Mouse (Mus musculus) heart, embryonic 15.5 days (tissue): ENCODE measurements around the gene Irf4. TPM values are rescaled to one million over a fixed set of nuclear protein-coding genes. Genes with fewer than 3 reads are reported as not detected.

Experiments
- ATAC-seq: fragments of 200-750 bp; cut with Nextera tagmentation; replicated peaks from 2 replicates; pipeline ENCODE4 v1.8.0; 2017; ENCODE audit warnings: low read depth, moderate TSS enrichment; ENCODE audit not compliant: insufficient number of reproducible peaks, insufficient read depth, low FRiP score
- H3K27ac ChIP-seq: fragments of 300-500 bp; sonication (generic); 2 replicates; pipeline ENCODE4 v1.5.1; 2015; ENCODE audit warnings: mild to moderate bottlenecking, inconsistent platforms
- H3K27me3 ChIP-seq: fragments of 300-500 bp; sonication (generic); 2 replicates; pipeline ENCODE4 v1.6.1; 2015; ENCODE audit warnings: inconsistent platforms
- H3K36me3 ChIP-seq: fragments of 300-500 bp; sonication (generic); 2 replicates; pipeline ENCODE4 v1.6.1; 2015; ENCODE audit warnings: mild to moderate bottlenecking, inconsistent platforms
- H3K4me1 ChIP-seq: fragments of 300-500 bp; sonication (generic); replicated peaks from 2 replicates; pipeline ENCODE4 v1.6.1; 2015; ENCODE audit warnings: inconsistent platforms
- H3K4me2 ChIP-seq: fragments of 300-500 bp; sonication (generic); 2 replicates; pipeline ENCODE4 v1.6.1; 2015; ENCODE audit warnings: inconsistent platforms, mild to moderate bottlenecking, moderate library complexity
- H3K4me3 ChIP-seq: fragments of 300-500 bp; sonication (generic); 2 replicates; pipeline ENCODE4 v1.5.1; 2015; ENCODE audit warnings: mild to moderate bottlenecking, inconsistent platforms
- H3K9ac ChIP-seq: fragments of 300-500 bp; sonication (generic); 2 replicates; pipeline ENCODE4 v1.6.1; 2015; ENCODE audit warnings: mild to moderate bottlenecking, inconsistent platforms
- H3K9me3 ChIP-seq: fragments of 300-500 bp; sonication (generic); replicated peaks from 2 replicates; pipeline ENCODE4 v1.6.1; 2016; ENCODE audit warnings: inconsistent platforms
- WGBS: fragments of 180-500 bp; shearing (Covaris S2); methylation state at CpG from one replicate; pipeline ENCODE4 v1.1.7; 2015; ENCODE audit warnings: mixed read lengths; 5-methylcytosine and 5-hydroxymethylcytosine counted together
- polyA plus RNA-seq: library from polyadenylated mRNA; unstranded; fragments of >200 nt; fragmentation: Nextera tagmentation; extraction: Ambion mirVana; gene quantifications from 2 replicates; pipeline ENCODE4 v1.2.1, GENCODE M21; 2015

The Irf4 gene
- 0.08 and 0.13 TPM in 2 replicates for polyA plus RNA-seq

GRCm38 (mm10) chr13:30749021-30749556 lies at the start of gene Irf4:
Gene Irf4 (plus strand): TSS chr13:30749226.
- under 1% methylated on average over 21 of the region's 21 CpGs for WGBS
- no peaks in the 10 kb centered on the region for H3K9me3 ChIP-seq
- H3K36me3 ChIP-seq = no peaks in the 10 kb centered on the region
- peak within 1 kb of the TSS; percentile 46 for H3K4me3 ChIP-seq
- no peak within 1 kb of the TSS for H3K9ac ChIP-seq
- ATAC-seq = peak; percentile 67; the same call in 1 of the 2 replicates
- no peak within 1 kb of the TSS for H3K27ac ChIP-seq
- peaks cover 20% of the 10 kb centered on the region for H3K4me1 ChIP-seq
- H3K27me3 ChIP-seq = peaks cover 62% of the 10 kb centered on the region
- peak within 1 kb of the TSS; percentile 74 for H3K4me2 ChIP-seq

- no peak overlapping the region for H3K27ac ChIP-seq
- no peaks in the 10 kb centered on the region for H3K9me3 ChIP-seq
- no peak for ATAC-seq
- no peak overlapping the region for H3K4me3 ChIP-seq
- no peak overlapping the region for H3K4me2 ChIP-seq
- no peak overlapping the region for H3K9ac ChIP-seq
- H3K4me1 ChIP-seq = 0 out of 2 replicates have a peak, but pooled peaks cover 5% of the 10 kb centered on the region
- 88% methylated on average over 5 of the region's 5 CpGs for WGBS
- H3K27me3 ChIP-seq = no peaks in the 10 kb centered on the region
- H3K36me3 ChIP-seq = 0 out of 2 replicates have a peak, but pooled peaks cover 5% of the 10 kb centered on the region
These were observed 46.3 kb upstream of the Irf4 start for GRCm38 (mm10) chr13:30702695-30703094.

GRCm38 (mm10) chr13:30704246-30705095 lies 44.6 kb upstream of the Irf4 start:
- no peak overlapping the region for H3K4me3 ChIP-seq
- peaks cover 9% of the 10 kb centered on the region; the same call in 1 of the 2 replicates for H3K36me3 ChIP-seq
- WGBS = 82% methylated on average over 8 of the region's 8 CpGs
- no peak for ATAC-seq
- H3K4me1 ChIP-seq = 0 out of 2 replicates have a peak, but pooled peaks cover 5% of the 10 kb centered on the region
- no peaks in the 10 kb centered on the region for H3K27me3 ChIP-seq
- no peak overlapping the region for H3K27ac ChIP-seq
- H3K9ac ChIP-seq = no peak overlapping the region
- no peaks in the 10 kb centered on the region for H3K9me3 ChIP-seq
- H3K4me2 ChIP-seq = no peak overlapping the region

DNA sequence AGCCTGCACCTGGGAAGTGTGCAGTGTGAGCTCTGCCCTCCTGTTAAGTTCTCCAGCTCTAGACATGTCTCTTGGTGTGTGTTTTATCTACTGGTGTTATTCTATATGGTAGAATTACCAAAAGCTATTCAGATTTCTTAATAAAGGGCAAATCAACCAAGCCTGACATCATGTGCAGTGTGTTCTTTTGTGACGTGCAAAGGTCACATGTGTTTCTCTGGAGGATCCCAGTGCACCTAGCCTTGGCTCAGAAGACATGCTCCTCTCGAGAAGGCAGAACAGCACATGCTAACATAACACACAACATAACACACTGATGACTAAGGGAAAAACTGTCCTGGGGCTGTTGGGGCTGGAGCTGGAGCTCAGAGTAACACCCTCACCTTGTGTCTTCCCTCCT lies 38.0 kb upstream of the Irf4 start:
- Histone ChIP-seq H3K4me2 (no peak overlapping the region), H3K27ac (no peak overlapping the region), H3K9ac (no peak overlapping the region), H3K4me1 (no peaks in the 10 kb centered on the region), H3K36me3 (peaks cover 4% of the 10 kb centered on the region; the same call in 1 of the 2 replicates), H3K27me3 (no peaks in the 10 kb centered on the region), H3K4me3 (no peak overlapping the region), H3K9me3 (no peaks in the 10 kb centered on the region)
- no peak for ATAC-seq
- WGBS = 68% methylated on average over 2 of the region's 2 CpGs

- no peak for ATAC-seq
- H3K36me3 ChIP-seq = peaks cover 4% of the 10 kb centered on the region; the same call in 1 of the 2 replicates
- H3K27ac ChIP-seq = no peak overlapping the region
- H3K4me3 ChIP-seq = no peak overlapping the region
- no peak overlapping the region for H3K9ac ChIP-seq
- 93% methylated on average over 3 of the region's 3 CpGs for WGBS
- H3K4me1 ChIP-seq = no peaks in the 10 kb centered on the region
- no peaks in the 10 kb centered on the region for H3K9me3 ChIP-seq
- no peaks in the 10 kb centered on the region for H3K27me3 ChIP-seq
- no peak overlapping the region for H3K4me2 ChIP-seq
These were observed 37.3 kb upstream of the Irf4 start for GRCm38 (mm10) chr13:30711711-30712110.

DNA sequence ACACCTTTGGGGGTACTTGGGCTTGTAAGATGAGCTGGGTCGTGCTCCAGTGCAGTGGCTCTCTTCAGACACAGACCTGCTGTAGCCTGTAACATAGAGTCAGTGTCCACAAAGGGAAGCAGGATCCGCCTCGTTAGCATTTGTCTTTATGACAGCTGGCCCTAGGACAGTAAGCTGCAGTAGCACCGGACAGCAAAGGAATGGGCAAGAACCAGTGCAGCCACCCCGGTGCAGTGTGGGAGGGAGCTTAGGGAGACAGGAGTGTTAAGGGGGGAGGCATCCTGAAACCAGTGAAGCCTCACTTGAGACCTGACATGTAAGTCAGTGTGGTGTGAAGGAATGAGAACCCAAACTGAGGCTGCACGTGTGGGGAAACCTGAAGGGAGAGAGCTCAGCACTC lies 36.7 kb upstream of the Irf4 start:
- no peak; the same call in 1 of the 2 replicates for ATAC-seq
- no peak overlapping the region for H3K4me3 ChIP-seq
- no peak overlapping the region for H3K4me2 ChIP-seq
- H3K4me1 ChIP-seq = no peaks in the 10 kb centered on the region
- H3K9ac ChIP-seq = no peak overlapping the region
- H3K27ac ChIP-seq = no peak overlapping the region
- no peaks in the 10 kb centered on the region for H3K27me3 ChIP-seq
- 83% methylated on average over 6 of the region's 6 CpGs for WGBS
- H3K9me3 ChIP-seq = no peaks in the 10 kb centered on the region
- peaks cover 4% of the 10 kb centered on the region; the same call in 1 of the 2 replicates for H3K36me3 ChIP-seq

DNA sequence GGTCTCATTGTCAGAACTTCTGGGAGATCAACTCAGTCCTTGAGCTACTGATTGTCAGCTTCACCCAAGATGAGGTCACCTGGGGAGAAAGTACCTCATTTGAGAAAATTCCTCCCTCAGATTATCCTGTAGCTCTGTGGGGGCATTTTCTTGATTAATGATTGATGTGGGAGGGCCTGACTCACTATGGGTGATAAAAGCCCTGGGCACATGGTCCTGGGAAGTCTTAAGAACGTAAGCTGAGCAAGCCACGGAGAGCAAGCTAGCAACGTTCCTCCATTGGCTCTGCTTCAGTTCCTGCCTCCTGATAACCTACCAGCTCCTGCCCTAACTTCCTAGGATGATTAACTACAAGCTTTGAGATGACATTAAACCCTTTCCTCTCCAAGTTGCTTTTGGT lies 35.4 kb upstream of the Irf4 start:
- Histone ChIP-seq H3K9ac (no peak overlapping the region), H3K36me3 (peaks cover 3% of the 10 kb centered on the region; the same call in 1 of the 2 replicates), H3K4me1 (no peaks in the 10 kb centered on the region), H3K9me3 (no peaks in the 10 kb centered on the region), H3K4me2 (no peak overlapping the region), H3K27me3 (no peaks in the 10 kb centered on the region), H3K27ac (no peak overlapping the region), H3K4me3 (no peak overlapping the region)
- WGBS = 47% methylated on average over 3 of the region's 3 CpGs
- no peak for ATAC-seq

GRCm38 (mm10) chr13:30714552-30714951 lies 34.5 kb upstream of the Irf4 start:
- Histone ChIP-seq H3K27ac (no peak overlapping the region), H3K9me3 (no peaks in the 10 kb centered on the region), H3K9ac (no peak overlapping the region), H3K27me3 (no peaks in the 10 kb centered on the region), H3K4me1 (no peaks in the 10 kb centered on the region), H3K4me2 (no peak overlapping the region), H3K4me3 (no peak overlapping the region), H3K36me3 (no peaks in the 10 kb centered on the region)
- WGBS = 81% methylated on average over 6 of the region's 6 CpGs
- ATAC-seq = no peak

DNA sequence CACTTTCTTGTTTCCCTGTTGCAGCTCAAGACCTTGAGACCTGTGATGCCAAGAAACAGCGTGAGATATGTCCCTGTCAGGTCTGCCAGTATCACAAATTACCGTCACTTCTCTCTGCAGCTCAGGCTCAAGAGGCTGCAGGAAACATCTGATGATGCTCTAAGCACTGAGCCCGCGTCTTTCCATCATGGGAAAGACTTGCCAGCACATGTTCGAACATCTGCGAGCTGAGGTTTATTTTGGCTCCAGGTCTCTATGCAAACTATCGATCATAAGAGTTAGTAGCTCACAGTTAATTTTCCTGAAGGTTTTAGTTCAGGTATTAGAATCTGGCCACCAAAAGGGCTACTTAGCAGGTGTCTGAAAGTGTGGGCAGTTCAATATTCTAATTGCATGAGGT lies 34.0 kb upstream of the Irf4 start:
- no peaks in the 10 kb centered on the region for H3K4me1 ChIP-seq
- no peak overlapping the region for H3K27ac ChIP-seq
- no peak for ATAC-seq
- H3K4me2 ChIP-seq = no peak overlapping the region
- no peaks in the 10 kb centered on the region for H3K27me3 ChIP-seq
- H3K9me3 ChIP-seq = no peaks in the 10 kb centered on the region
- 79% methylated on average over 7 of the region's 7 CpGs for WGBS
- no peak overlapping the region for H3K4me3 ChIP-seq
- no peaks in the 10 kb centered on the region for H3K36me3 ChIP-seq
- H3K9ac ChIP-seq = no peak overlapping the region

GRCm38 (mm10) chr13:30715573-30715972 lies 33.5 kb upstream of the Irf4 start:
- H3K27me3 ChIP-seq = no peaks in the 10 kb centered on the region
- no peak overlapping the region for H3K9ac ChIP-seq
- no peak overlapping the region for H3K4me3 ChIP-seq
- H3K4me2 ChIP-seq = no peak overlapping the region
- ATAC-seq = no peak
- no peak overlapping the region for H3K27ac ChIP-seq
- 80% methylated on average over 4 of the region's 4 CpGs for WGBS
- no peaks in the 10 kb centered on the region for H3K36me3 ChIP-seq
- H3K4me1 ChIP-seq = no peaks in the 10 kb centered on the region
- no peaks in the 10 kb centered on the region for H3K9me3 ChIP-seq

- H3K4me3 ChIP-seq = no peak overlapping the region
- ATAC-seq = no peak
- H3K4me2 ChIP-seq = no peak overlapping the region
- H3K9me3 ChIP-seq = no peaks in the 10 kb centered on the region
- no peak overlapping the region for H3K27ac ChIP-seq
- 72% methylated on average over 5 of the region's 5 CpGs for WGBS
- no peaks in the 10 kb centered on the region for H3K4me1 ChIP-seq
- H3K36me3 ChIP-seq = no peaks in the 10 kb centered on the region
- H3K9ac ChIP-seq = no peak overlapping the region
- H3K27me3 ChIP-seq = no peaks in the 10 kb centered on the region
These were observed 32.4 kb upstream of the Irf4 start for GRCm38 (mm10) chr13:30716611-30717010.
